Mouse (Mus musculus): ENCODE measurements around the gene Zfp629.
A peak's percentile ranks its signal among the peaks of the same experiment; 100 is the strongest.

DNA sequence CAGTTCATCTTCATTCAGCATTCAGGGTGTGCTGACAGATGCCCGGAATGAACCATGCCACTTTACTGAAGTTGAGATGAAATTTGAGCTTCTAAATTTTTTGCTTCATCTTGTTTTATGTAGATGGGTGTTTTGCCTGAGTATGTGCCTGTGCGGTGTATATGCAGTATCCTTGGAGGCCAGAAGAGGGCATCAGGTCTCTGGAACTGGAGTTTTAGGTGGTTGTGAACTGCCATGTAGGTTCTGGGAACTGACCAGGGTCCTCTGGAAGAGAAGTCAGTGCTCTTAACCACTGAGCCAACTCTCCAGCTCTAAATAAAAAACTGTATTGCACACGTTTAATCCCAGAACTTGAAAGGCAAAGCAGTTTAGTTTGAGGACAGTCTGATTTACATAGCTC lies 45.3 kb upstream of the Zfp629 start:
- TF ChIP-seq POLR2AphosphoS5 (IDR thresholded peaks at IDR 0.05; ENCODE audit: borderline replicate concordance, low read depth, low read length) (no peak), CTCF (IDR thresholded peaks at IDR 0.05 in 2 of 3, conservative IDR thresholded peaks at IDR 0.05 in 1 of 3; ENCODE audit: control insufficient read depth in 1 of 3, insufficient read depth in 1 of 3, low read depth in 2 of 3, low read length in 3 of 3, poor library complexity in 1 of 3, severe bottlenecking in 1 of 3) (peak; percentile 56 to 61 (median 59)), POLR2A (IDR thresholded peaks at IDR 0.05; ENCODE audit: control insufficient read depth in 1 of 2, insufficient read depth in 1 of 2, low read depth in 1 of 2, low read length in 2 of 2, poor library complexity in 1 of 2) (no peak), MAFK (IDR thresholded peaks at IDR 0.05; ENCODE audit: borderline replicate concordance, low read depth, low read length) (no peak), POLR2AphosphoS2 (IDR thresholded peaks at IDR 0.05; ENCODE audit: low read length) (no peak), GATA1 (IDR thresholded peaks at IDR 0.05; ENCODE audit: low read depth, low read length) (no peak), ZNF384 (IDR thresholded peaks at IDR 0.05; ENCODE audit: low read depth, low read length) (no peak), EP300 (IDR thresholded peaks at IDR 0.05; ENCODE audit: low read depth in 1 of 2, low read length in 2 of 2) (no peak), MAZ (IDR thresholded peaks at IDR 0.05; ENCODE audit: low read depth, low read length) (no peak), USF1 (IDR thresholded peaks at IDR 0.05; ENCODE audit: low read depth, low read length) (no peak), TAL1 (IDR thresholded peaks at IDR 0.05; ENCODE audit: low read length) (no peak), KAT2A (conservative IDR thresholded peaks at IDR 0.05; ENCODE audit: low read depth, low read length) (no peak), ZMIZ1 (IDR thresholded peaks at IDR 0.05; ENCODE audit: low read depth, low read length) (no peak), MEF2A (IDR thresholded peaks at IDR 0.05; ENCODE audit: extremely low read depth, insufficient replicate concordance, low read depth, low read length, poor library complexity, severe bottlenecking) (no peak)
